Comparison of ENCODE assay signal across 8 mouse cellular contexts in the genomic region with DNA sequence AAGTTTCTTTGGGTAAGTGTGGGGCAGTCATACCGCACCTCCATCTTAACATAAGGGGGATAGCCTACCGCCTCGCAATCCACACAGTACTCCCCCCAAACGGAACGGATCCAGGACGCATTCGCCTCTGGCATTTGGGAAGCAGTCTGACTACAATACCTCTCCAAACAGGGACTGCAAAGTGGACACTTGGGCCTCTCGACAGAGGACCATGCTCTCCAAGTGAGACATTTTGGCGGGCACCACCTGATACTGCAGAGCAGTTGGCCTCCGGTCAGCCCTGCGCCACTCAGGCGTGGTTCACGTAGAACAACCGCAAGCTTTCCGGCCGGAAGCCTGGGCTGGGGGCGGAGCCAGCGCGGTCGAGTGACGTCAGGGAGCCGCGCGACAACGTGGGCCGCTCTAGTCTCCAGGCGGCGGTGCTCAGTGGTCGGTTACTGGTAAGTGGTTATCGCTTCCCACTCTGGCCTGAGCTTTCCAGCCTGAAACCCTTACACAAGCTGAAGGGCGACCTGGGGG. TPM values are rescaled to one million over a fixed set of nuclear protein-coding genes. Genes with fewer than 3 reads are reported as not detected.
DNase-seq lines count a peak whose midpoint lies in the region; ATAC-seq and TF ChIP-seq lines count a peak whose summit lies in the region.

A gene (minus strand): TSS at position 397 of the 519 bp plus-strand sequence.

- peak; percentile 94 for TF ChIP-seq POLR2A in cortical plate, adult 2 months (IDR thresholded peaks at IDR 0.05; ENCODE audit: extremely low read depth, insufficient read depth, low read length)

- peak; percentile 99 for ATAC-seq in activated CD4-positive, CD25-positive, alpha-beta regulatory T cell, adult 4 months
- peak; percentile 91 for ATAC-seq in megakaryocyte progenitor cell, adult 5-6 weeks (replicated peaks; ENCODE audit: poor library complexity)

- H3K4me1 ChIP-seq in cortical plate, adult 2 months (ENCODE audit: control insufficient read depth, insufficient read depth, low read length): no peaks in the 10 kb centered on the region

- H3K4me3 ChIP-seq in cortical plate, adult 2 months (ENCODE audit: insufficient read depth, low read length): peak within 1 kb of the TSS; percentile 72

- TF ChIP-seq CTCF in cortical plate, adult 2 months (IDR thresholded peaks at IDR 0.05; ENCODE audit: extremely low read depth, insufficient read depth, low read length): no peak

- peak; percentile 84 to 88 for DNase-seq in gastrocnemius, adult 8-10 months (ENCODE audit: low spot score in 2 of 2)
- DNase-seq in induced T-regulatory cell, adult 2 months (ENCODE audit: low read depth): peak; percentile 95
- peak; percentile 81 to 92 for DNase-seq in left cerebral cortex, adult 9 months (ENCODE audit: low spot score in 2 of 2)
- DNase-seq in right cerebral cortex, postnatal 14 days: peak; percentile 94
- DNase-seq in urinary bladder, postnatal 36 days (ENCODE audit: low spot score in 2 of 2): peak; percentile 83 to 92

- H3K27ac ChIP-seq in cortical plate, adult 2 months (ENCODE audit: insufficient read depth, low read length): peak within 1 kb of the TSS; percentile 13; the same call in 1 of the 2 replicates

RNA-seq across cellular contexts. Expression of the gene that starts here (rescaled TPM):
- 10 to 100 TPM; 47.6 to 55.4 TPM for polyA plus RNA-seq in activated CD4-positive, CD25-positive, alpha-beta regulatory T cell, adult 4 months (2017; shearing (Covaris generic))
- polyA plus RNA-seq in cortical plate, adult 2 months (2012; rRNA removed): 6.8 and 6.9 TPM in 2 replicates
- 1 to 10 TPM; 6.1 to 9.1 (median 8.5) TPM for total RNA-seq in gastrocnemius, adult 8-10 months (2022)
- total RNA-seq in megakaryocyte progenitor cell, adult 5-6 weeks (2015): 34.9 and 35.3 TPM in 2 replicates
- total RNA-seq in megakaryocyte progenitor cell, adult 5-6 weeks (2017): 30.3 and 33.4 TPM in 2 replicates

Comparison
In these comparisons a context has a peak if more than half of its experiments do, and no peak if none do; other contexts are left out.
1. Peak in every context shown above with its lines: DNase-seq, ATAC-seq, H3K4me3 ChIP-seq and H3K27ac ChIP-seq.